Mouse (Mus musculus) heart, postnatal 10 days (tissue): ENCODE measurements around the gene Pkmyt1. TPM values are rescaled to one million over a fixed set of nuclear protein-coding genes. Genes with fewer than 3 reads are reported as not detected.

Source experiments
- DNase-seq, 2 experiments: peaks; one replicate each; pipeline ENCODE4 v3.0.0; 2021
- intact Hi-C: fragments of 180-260 bp; cut with DNase I; formaldehyde crosslinking; loops from one replicate; pipeline ENCODE4 v1.15.1; 2025
- total RNA-seq, 2 experiments: library from RNA; stranded (reverse); gene quantifications; 2 replicates each; pipeline ENCODE4 v1.2.3; 2021

The Pkmyt1 gene
- total RNA-seq, 2 experiments from 2014 or later = 7.7 to 9.3 TPM

DNA sequence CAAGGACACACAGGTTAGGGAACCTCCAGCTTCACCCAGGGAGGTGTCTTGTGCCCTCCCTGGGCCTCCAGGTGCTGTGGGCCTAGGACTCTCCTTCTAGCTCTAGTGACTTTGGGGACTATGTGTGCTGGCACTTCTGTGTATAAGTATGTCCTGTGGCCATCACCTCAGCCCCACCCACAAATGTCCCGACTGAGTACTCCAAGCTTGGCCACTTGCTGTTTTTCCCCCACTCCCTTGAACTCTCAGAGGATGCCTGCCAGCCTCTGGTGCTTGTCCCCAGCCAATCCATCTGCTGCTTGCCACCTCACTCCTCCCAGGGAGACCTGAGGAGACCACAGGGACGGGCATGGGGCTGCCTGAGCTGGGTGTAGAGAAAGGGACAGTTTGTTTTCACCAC, 52.3 kb downstream of the Pkmyt1 start:
- DNase-seq = no peak
- intact Hi-C loops = no loop called here

- intact Hi-C loops = no loop called here
- DNase-seq = no peak
Measured at GRCm38 (mm10) chr17:23783352-23783751, 57.2 kb downstream of the Pkmyt1 start.

- intact Hi-C loops = no loop called here
- peak; percentile 60 to 76 for DNase-seq
Measured at GRCm38 (mm10) chr17:23785561-23786471, 59.7 kb downstream of the Pkmyt1 start, which contains the start of gene Flywch2. TSS of gene Flywch2 (minus strand) at chr17:23786081.

Other genes starting within 250 kb of the Pkmyt1 start
- not detected for gene Vmn2r117, start 246.6 kb upstream of the Pkmyt1 start, total RNA-seq
- 1 to 10 TPM; 5.4 to 7.1 TPM for gene Zfp213, start 162.1 kb upstream of the Pkmyt1 start, total RNA-seq
- 10 to 100 TPM in 1 of 2 experiments, 1 to 10 TPM in 1; 8.5 to 10.0 TPM for gene Zfp13, start 126.8 kb upstream of the Pkmyt1 start, total RNA-seq
- not detected for gene Zscan10, start 125.5 kb upstream of the Pkmyt1 start, total RNA-seq
- under 1 TPM; 0.55 to 0.69 TPM for gene Mmp25, start 81.1 kb upstream of the Pkmyt1 start, total RNA-seq
- not detected for gene Bicdl2, start 65.8 kb upstream of the Pkmyt1 start, total RNA-seq
- gene Hcfc1r1, start 52.7 kb upstream of the Pkmyt1 start, total RNA-seq = 100 to 1,000 TPM; 218 to 220 TPM
- 10 to 100 TPM; 21.0 to 21.1 TPM for gene Thoc6, start 52.5 kb upstream of the Pkmyt1 start, total RNA-seq
- gene Tnfrsf12a, start 48.9 kb upstream of the Pkmyt1 start, total RNA-seq = 100 to 1,000 TPM; 138 to 142 TPM
- not detected for gene Cldn6, start 47.1 kb upstream of the Pkmyt1 start, total RNA-seq
- gene Cldn9, start 42.3 kb upstream of the Pkmyt1 start, total RNA-seq = not detected
- gene 1520401A03Rik, start 3.6 kb upstream of the Pkmyt1 start, total RNA-seq = not detected
- 10 to 100 TPM; 17.5 to 22.0 TPM for gene Paqr4, start 14.5 kb downstream of the Pkmyt1 start, total RNA-seq
- not detected for gene Kremen2, start 19.5 kb downstream of the Pkmyt1 start, total RNA-seq
- 10 to 100 TPM; 31.2 to 32.1 TPM for gene Flywch1, start 45.3 kb downstream of the Pkmyt1 start, total RNA-seq
- gene Flywch2, start 59.7 kb downstream of the Pkmyt1 start, total RNA-seq = 1 to 10 TPM; 2.3 to 2.4 TPM
- gene Srrm2, start 64.2 kb downstream of the Pkmyt1 start, total RNA-seq = 100 to 1,000 TPM; 230 to 231 TPM
- gene Elob, start 102.8 kb downstream of the Pkmyt1 start, total RNA-seq = 100 to 1,000 TPM; 379 to 407 TPM
- not detected for gene Prss33, start 109.7 kb downstream of the Pkmyt1 start, total RNA-seq
- not detected for gene Prss32, start 117.5 kb downstream of the Pkmyt1 start, total RNA-seq
- not detected for gene Prss41, start 117.8 kb downstream of the Pkmyt1 start, total RNA-seq
- not detected for gene Prss21, start 141.7 kb downstream of the Pkmyt1 start, total RNA-seq
- gene Dcpp1, start 154.5 kb downstream of the Pkmyt1 start, total RNA-seq = not detected
- gene Dcpp2, start 154.5 kb downstream of the Pkmyt1 start, total RNA-seq = not detected
- not detected for gene Dcpp3, start 191.1 kb downstream of the Pkmyt1 start, total RNA-seq
- not detected for gene Sbp, start 215.3 kb downstream of the Pkmyt1 start, total RNA-seq
- gene Sbpl, start 228.9 kb downstream of the Pkmyt1 start, total RNA-seq = not detected